Mouse (Mus musculus) adipose tissue, adult 10 weeks (tissue): ENCODE data around the gene 2210016L21Rik. TPM values are rescaled to one million over a fixed set of nuclear protein-coding genes. Genes with fewer than 3 reads are reported as not detected.

Experiments used
- polyA plus RNA-seq: library from polyadenylated mRNA; stranded (reverse); fragments of 350-450 nt; fragmentation: Illumina TruSeq; extraction: RNeasy Lipid Tissue Mini Kit (QIAGEN cat#74804); gene quantifications from one replicate; pipeline ENCODE4 v1.2.3, GENCODE M21; 2014; ENCODE audit warnings: low read depth, low replicate concordance

2210016L21Rik gene
- 23.8 TPM for polyA plus RNA-seq

DNA sequence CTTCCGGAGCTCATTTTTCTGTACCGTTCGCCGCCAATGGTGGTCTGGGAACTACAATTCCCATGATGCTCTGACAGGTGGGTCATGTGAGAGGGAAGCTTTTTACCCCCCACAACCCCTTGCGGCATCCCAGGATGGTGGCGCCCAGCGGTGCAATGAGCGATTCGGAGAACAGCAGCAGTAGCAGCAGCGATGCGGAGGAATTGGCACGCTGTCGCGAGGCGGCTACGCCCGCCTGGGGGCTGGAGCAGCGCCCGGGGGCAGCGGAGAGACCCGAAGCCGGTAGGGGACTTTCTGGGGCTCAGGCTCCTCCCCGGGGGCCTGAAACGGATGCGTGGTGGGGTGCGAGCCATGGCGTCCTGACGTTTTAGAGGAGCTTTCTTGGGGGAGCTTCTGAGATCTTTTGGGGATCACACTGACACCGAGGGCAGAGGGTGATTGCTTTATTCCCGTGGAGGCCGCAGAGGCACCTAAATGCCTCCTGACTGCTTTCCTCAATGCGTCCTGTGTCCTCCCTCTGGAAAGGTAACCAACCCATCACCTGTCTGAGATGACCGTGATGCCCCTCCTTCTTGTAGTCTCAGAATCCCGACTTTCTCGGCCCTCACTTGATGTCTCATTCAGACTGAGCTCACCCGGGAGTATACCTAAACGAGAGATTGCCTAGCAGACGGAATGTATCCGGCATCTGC is at the start of gene 2210016L21Rik:
Gene 2210016L21Rik (plus strand): TSS at position 85 of the 692 bp plus-strand sequence.

DNA sequence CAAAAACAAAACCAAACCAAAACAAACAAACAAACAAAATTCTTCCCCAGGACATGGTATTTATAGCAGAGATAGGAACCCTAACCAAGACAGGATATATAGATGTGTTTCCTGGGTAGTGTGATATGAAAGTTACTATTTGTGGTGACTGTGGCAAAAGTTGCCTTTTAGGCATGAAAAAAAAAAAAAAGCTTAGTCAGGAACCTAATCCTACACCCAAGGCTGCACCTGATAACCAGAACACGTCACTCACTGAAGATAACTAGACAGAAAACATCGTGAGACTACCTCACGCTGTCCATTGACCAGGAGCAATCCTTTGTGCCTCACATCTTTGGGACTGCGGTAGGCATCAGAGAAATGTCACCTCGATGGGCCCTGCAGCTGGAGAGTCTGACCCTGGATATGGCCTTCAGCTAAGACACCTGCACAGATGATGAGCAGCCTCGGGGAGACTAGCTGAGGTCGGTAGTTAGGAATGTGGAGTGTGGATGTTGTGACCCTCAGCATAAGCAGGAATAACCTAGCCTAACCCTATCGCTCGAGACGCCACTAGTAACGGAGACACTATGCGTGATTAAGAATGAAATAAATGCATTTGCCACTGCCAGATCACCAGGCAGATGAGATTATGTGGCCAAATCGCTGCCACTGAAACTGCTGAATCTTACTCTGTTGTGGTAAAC is 45.1 kb upstream of the 2210016L21Rik start, which contains the start of gene Oasl2:
Gene Oasl2 (plus strand): TSS at position 249 of the 686 bp plus-strand sequence.

DNA sequence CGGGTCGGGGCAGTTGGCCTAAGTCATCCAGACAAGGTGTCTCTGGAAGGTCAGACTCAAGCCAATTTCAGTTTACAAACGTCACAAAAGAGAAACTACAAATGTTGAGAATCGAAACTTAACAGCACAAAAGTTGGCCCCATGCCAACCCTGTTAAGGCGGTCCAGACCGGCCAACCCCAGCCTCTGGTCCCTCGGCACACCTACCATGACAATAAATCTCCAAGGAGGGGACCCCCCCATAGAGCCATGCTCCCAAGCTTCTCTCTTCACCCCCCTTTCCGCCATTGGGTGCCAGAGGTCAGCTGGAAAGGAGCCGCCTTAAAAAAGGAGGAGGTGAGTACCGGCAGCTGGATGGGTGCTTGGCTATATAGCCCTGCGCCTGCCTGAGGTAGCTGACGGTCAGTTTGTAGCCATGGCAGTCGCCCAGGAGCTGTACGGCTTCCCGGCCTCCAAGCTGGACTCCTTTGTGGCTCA is 18.9 kb upstream of the 2210016L21Rik start, which contains the start of gene Oasl1:
Gene Oasl1 (plus strand): TSS at position 243 of the 476 bp plus-strand sequence.

DNA sequence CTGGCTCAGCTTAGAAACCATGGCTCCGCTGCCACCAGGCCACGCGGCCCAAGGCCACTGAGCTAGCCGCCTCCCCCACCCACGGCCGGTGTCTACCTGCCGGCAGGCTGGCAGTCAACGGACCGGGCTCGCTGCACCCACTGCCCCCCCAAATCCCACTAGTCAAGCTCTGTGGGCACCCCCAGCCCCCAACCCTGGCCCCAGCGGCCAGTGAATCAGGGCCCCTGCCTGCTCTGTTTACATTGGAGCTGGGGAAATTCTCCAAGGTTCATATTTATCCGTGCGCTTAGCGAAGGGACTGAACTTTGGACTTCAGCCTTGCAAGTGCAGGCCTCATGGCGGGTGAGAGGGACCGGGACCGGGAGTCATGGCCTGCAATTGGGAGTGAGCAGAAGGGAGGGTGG is 28.9 kb downstream of the 2210016L21Rik start, which contains the start of gene Hnf1a:
Gene Hnf1a (minus strand): TSS at position 271 of the 404 bp plus-strand sequence.

Other genes starting within 250 kb of the 2210016L21Rik start
- gene Tchp, start 234.4 kb upstream of the 2210016L21Rik start, polyA plus RNA-seq = 11.3 TPM
- gene Ankrd13a, start 167.5 kb upstream of the 2210016L21Rik start, polyA plus RNA-seq = 52.9 TPM
- 27.9 TPM for gene Git2, start 166.6 kb upstream of the 2210016L21Rik start, polyA plus RNA-seq
- 171 TPM for gene 1500011B03Rik, start 118.7 kb upstream of the 2210016L21Rik start, polyA plus RNA-seq
- 0.60 TPM for gene 4930519G04Rik, start 88.5 kb upstream of the 2210016L21Rik start, polyA plus RNA-seq
- gene Gm9936, start 83.5 kb upstream of the 2210016L21Rik start, polyA plus RNA-seq = not detected
- gene Oasl2, start 45.2 kb upstream of the 2210016L21Rik start, polyA plus RNA-seq = 20.2 TPM
- 1.5 TPM for gene Oasl1, start 18.9 kb upstream of the 2210016L21Rik start, polyA plus RNA-seq
- 0.71 TPM for gene Hnf1a, start 28.9 kb downstream of the 2210016L21Rik start, polyA plus RNA-seq
- 31.1 TPM for gene Sppl3, start 69.0 kb downstream of the 2210016L21Rik start, polyA plus RNA-seq
- not detected for gene Gm10401, start 156.1 kb downstream of the 2210016L21Rik start, polyA plus RNA-seq
- 67.3 TPM for gene Acads, start 177.2 kb downstream of the 2210016L21Rik start, polyA plus RNA-seq
- gene Unc119b, start 192.8 kb downstream of the 2210016L21Rik start, polyA plus RNA-seq = 56.1 TPM
- gene Mlec, start 216.0 kb downstream of the 2210016L21Rik start, polyA plus RNA-seq = 205 TPM